In the genomic region with DNA sequence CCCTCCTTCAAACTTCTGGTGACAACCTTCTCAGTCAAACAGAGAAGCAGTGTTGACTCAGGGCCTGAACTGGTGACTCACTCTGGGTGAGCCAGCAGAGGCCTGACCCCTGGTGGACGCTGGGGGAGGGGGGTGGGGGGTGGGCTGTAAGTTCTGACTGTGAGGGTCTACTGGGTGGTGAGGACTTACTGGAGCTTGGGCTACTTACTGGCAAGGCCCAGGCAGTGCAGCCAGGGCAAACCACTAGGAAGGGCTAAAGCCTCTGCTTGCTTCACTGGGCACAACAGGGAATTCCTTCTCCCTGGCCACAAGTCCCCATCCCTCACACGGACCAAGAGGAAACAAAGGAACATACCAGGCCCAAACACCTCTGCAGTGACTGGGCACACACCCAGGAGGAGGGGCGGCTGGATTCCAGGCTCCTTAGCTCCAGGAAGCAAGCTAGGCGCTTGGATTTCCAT, we compare ENCODE assay signal across 8 mouse cellular contexts. TPM values are rescaled to one million over a fixed set of nuclear protein-coding genes. Genes with fewer than 3 reads are reported as not detected.
DNase-seq lines count a peak whose midpoint lies in the region; ATAC-seq and TF ChIP-seq lines count a peak whose summit lies in the region.

No protein-coding gene starts in this region.

- H3K9me3 ChIP-seq in heart, embryonic 12.5 days (replicated peaks) = no peaks in the 10 kb centered on the region
- no peaks in the 10 kb centered on the region for H3K9me3 ChIP-seq in kidney, postnatal 0 days (replicated peaks; ENCODE audit: low read length)

- H3K4me1 ChIP-seq in heart, embryonic 12.5 days (replicated peaks) = peaks cover 42% of the 10 kb centered on the region
- peaks cover 18% of the 10 kb centered on the region for H3K4me1 ChIP-seq in kidney, postnatal 0 days (replicated peaks; ENCODE audit: insufficient read depth, low read length)

- peak; percentile 43 for ATAC-seq in heart, embryonic 12.5 days (ENCODE audit: insufficient number of reproducible peaks, low FRiP score)
- peak; percentile 38 for ATAC-seq in kidney, postnatal 0 days (replicated peaks; ENCODE audit: low FRiP score, low read depth)

- H3K27ac ChIP-seq in heart, embryonic 12.5 days (ENCODE audit: poor library complexity, severe bottlenecking) = peak overlapping the region; percentile 87
- peak overlapping the region; percentile 93 for H3K27ac ChIP-seq in kidney, postnatal 0 days

- peak; percentile 65 to 83 for DNase-seq in adrenal gland, adult (ENCODE audit: inconsistent age in 2 of 2, low spot score in 1 of 2)
- DNase-seq in adrenal gland, postnatal 4 days (ENCODE audit: low spot score in 2 of 2) = no peak
- DNase-seq in adrenal gland, postnatal 25 days = peak; percentile 49
- peak; percentile 64 for DNase-seq in kidney, postnatal 0 days (ENCODE audit: low spot score)
- DNase-seq in lung, postnatal 4 days = peak; percentile 59 to 74
- DNase-seq in B cell, adult 2 months = no peak
- DNase-seq in frontal cortex, adult 2 months (ENCODE audit: extremely low spot score in 1 of 2, low spot score in 1 of 2) = no peak

- H3K27me3 ChIP-seq in heart, embryonic 12.5 days (replicated peaks) = no peaks in the 10 kb centered on the region
- no peaks in the 10 kb centered on the region for H3K27me3 ChIP-seq in kidney, postnatal 0 days (ENCODE audit: insufficient read depth, low read length)

- TF ChIP-seq CTCF in kidney, postnatal 0 days (IDR thresholded peaks at IDR 0.05; ENCODE audit: low read depth) = peak; percentile 37; the same call in 1 of the 2 replicates

- peak overlapping the region; percentile 96 for H3K4me2 ChIP-seq in heart, embryonic 12.5 days
- peak overlapping the region; percentile 76 for H3K4me2 ChIP-seq in kidney, postnatal 0 days (ENCODE audit: low read length)

- H3K4me3 ChIP-seq in heart, embryonic 12.5 days = peak overlapping the region; percentile 98
- H3K4me3 ChIP-seq in kidney, postnatal 0 days (replicated peaks; ENCODE audit: low read depth, low read length) = peak overlapping the region; percentile 94

- 12% methylated on average over 4 of the region's 4 CpGs for WGBS in heart, embryonic 12.5 days
- WGBS in kidney, postnatal 0 days = 16% methylated on average over 4 of the region's 4 CpGs

- peak overlapping the region; percentile 98 for H3K9ac ChIP-seq in heart, embryonic 12.5 days
- peak overlapping the region; percentile 99 for H3K9ac ChIP-seq in kidney, postnatal 0 days (ENCODE audit: low read depth, low read length)

- H3K36me3 ChIP-seq in heart, embryonic 12.5 days = peaks cover 17% of the 10 kb centered on the region
- H3K36me3 ChIP-seq in kidney, postnatal 0 days (ENCODE audit: insufficient read depth, low read length) = peaks cover 15% of the 10 kb centered on the region; the same call in 1 of the 2 replicates

RNA-seq across cellular contexts. Expression of a gene that starts 1.6 kb away (rescaled TPM):
- 100 to 1,000 TPM; 189 to 193 TPM for total RNA-seq in adrenal gland, postnatal 4 days (2021)
- total RNA-seq in adrenal gland, postnatal 25 days (2021) = 218 and 274 TPM in 2 replicates
- 143 and 144 TPM in 2 replicates for polyA plus RNA-seq in heart, embryonic 12.5 days (2016; fragmentation: Nextera tagmentation; extraction: Ambion mirVana)
- 136 and 154 TPM in 2 replicates for polyA plus RNA-seq in kidney, postnatal 0 days (2015; fragmentation: Nextera tagmentation; extraction: Ambion mirVana)
- 155 and 178 TPM in 2 replicates for polyA plus RNA-seq in frontal cortex, adult 2 months (2012; rRNA removed)

Comparison
In these comparisons a context has a peak if more than half of its experiments do, and no peak if none do; other contexts are left out.
1. DNase-seq: peak in adrenal gland, adult (2 of 2), adrenal gland, postnatal 25 days (single experiment), kidney, postnatal 0 days (single experiment) and lung, postnatal 4 days (2 of 2); none in adrenal gland, postnatal 4 days (0 of 2), B cell, adult 2 months (0 of 2) and frontal cortex, adult 2 months (0 of 2).